In genomic region chr4:98816807-98817183, GRCm38 (mm10) we compare ENCODE assay signal across 8 mouse cellular contexts. TPM values are rescaled to one million over a fixed set of nuclear protein-coding genes. Genes with fewer than 3 reads are reported as not detected.
DNase-seq lines count a peak whose midpoint lies in the region; ATAC-seq and TF ChIP-seq lines count a peak whose summit lies in the region.

No protein-coding gene starts in this region.

- no peak overlapping the region for H3K27ac ChIP-seq in heart, embryonic 16.5 days (ENCODE audit: low read length)
- no peak overlapping the region for H3K27ac ChIP-seq in forebrain, postnatal 0 days (ENCODE audit: low read depth, low read length)
- peak overlapping the region; percentile 81 for H3K27ac ChIP-seq in midbrain, embryonic 10.5 days (replicated peaks)

- DNase-seq in heart, postnatal 36 days, result no peak
- peak; percentile 23 to 33 for DNase-seq in adrenal gland, postnatal 36 days
- DNase-seq in forebrain, postnatal 0 days, result no peak
- no peak for DNase-seq in midbrain, embryonic 10.5 days (ENCODE audit: low spot score)
- no peak for DNase-seq in spleen, postnatal 14 days (ENCODE audit: low spot score in 2 of 2)
- no peak for DNase-seq in kidney, adult 9 months

- peaks cover 20% of the 10 kb centered on the region for H3K27me3 ChIP-seq in heart, embryonic 16.5 days (ENCODE audit: control insufficient read depth, insufficient read depth, low read length)
- H3K27me3 ChIP-seq in forebrain, postnatal 0 days (ENCODE audit: insufficient read depth, low read length), result peaks cover 25% of the 10 kb centered on the region
- peaks cover 69% of the 10 kb centered on the region for H3K27me3 ChIP-seq in midbrain, embryonic 10.5 days (ENCODE audit: low read depth, poor library complexity, severe bottlenecking)

- TF ChIP-seq CTCF in forebrain, postnatal 0 days (IDR thresholded peaks at IDR 0.05; ENCODE audit: low read depth), result no peak

- H3K9me3 ChIP-seq in heart, embryonic 16.5 days (replicated peaks; ENCODE audit: control insufficient read depth, low read length), result no peaks in the 10 kb centered on the region
- H3K9me3 ChIP-seq in forebrain, postnatal 0 days (ENCODE audit: low read length), result no peaks in the 10 kb centered on the region
- H3K9me3 ChIP-seq in midbrain, embryonic 10.5 days (replicated peaks), result no peaks in the 10 kb centered on the region

- intact Hi-C loops in heart, postnatal 36 days (cut with DNase I), result loop anchor here (5.0 kb wide), 1 partner anchor 54 kb away; no protein-coding TSS in a partner anchor

- ATAC-seq in heart, embryonic 16.5 days (replicated peaks; ENCODE audit: extremely low read depth, insufficient read depth, low FRiP score), result no peak
- 0 out of 2 replicates have a peak, but pooled peaks have one; percentile 12 for ATAC-seq in forebrain, postnatal 0 days
- ATAC-seq in megakaryocyte-erythroid progenitor cell, adult 5-6 weeks (replicated peaks; ENCODE audit: low FRiP score, low TSS enrichment, poor library complexity, severe bottlenecking), result no peak

- peaks cover 3% of the 10 kb centered on the region; the same call in 1 of the 2 replicates for H3K4me1 ChIP-seq in heart, embryonic 16.5 days (ENCODE audit: control insufficient read depth, insufficient read depth, low read length)
- H3K4me1 ChIP-seq in forebrain, postnatal 0 days (ENCODE audit: insufficient read depth), result no peaks in the 10 kb centered on the region; the same call in 1 of the 2 replicates
- H3K4me1 ChIP-seq in midbrain, embryonic 10.5 days, result peaks cover 23% of the 10 kb centered on the region

- peak overlapping the region; percentile 71 for H3K4me3 ChIP-seq in heart, embryonic 16.5 days (ENCODE audit: low read length)
- peak overlapping the region; percentile 56 for H3K4me3 ChIP-seq in forebrain, postnatal 0 days (ENCODE audit: low read depth, low read length)
- peak overlapping the region; percentile 83 for H3K4me3 ChIP-seq in midbrain, embryonic 10.5 days

- H3K36me3 ChIP-seq in heart, embryonic 16.5 days (ENCODE audit: control insufficient read depth, insufficient read depth), result no peaks in the 10 kb centered on the region
- no peaks in the 10 kb centered on the region for H3K36me3 ChIP-seq in forebrain, postnatal 0 days (ENCODE audit: insufficient read depth)
- H3K36me3 ChIP-seq in midbrain, embryonic 10.5 days, result no peaks in the 10 kb centered on the region

- WGBS in heart, embryonic 16.5 days, result 3% methylated on average over 14 of the region's 14 CpGs
- 1% methylated on average over 14 of the region's 14 CpGs for WGBS in forebrain, postnatal 0 days
- WGBS in midbrain, embryonic 10.5 days, result 2% methylated on average over 14 of the region's 14 CpGs

- H3K9ac ChIP-seq in heart, embryonic 16.5 days (ENCODE audit: low read length), result peak overlapping the region; percentile 81
- H3K9ac ChIP-seq in forebrain, postnatal 0 days, result peak overlapping the region; percentile 57

- H3K4me2 ChIP-seq in heart, embryonic 16.5 days (ENCODE audit: low read depth, low read length), result peak overlapping the region; percentile 99
- peak overlapping the region; percentile 99 for H3K4me2 ChIP-seq in forebrain, postnatal 0 days (ENCODE audit: low read depth)

RNA-seq across cellular contexts. Expression of gene Kank4, which starts 0.5 kb away (rescaled TPM):
- 0.50 and 0.75 TPM in 2 replicates for polyA plus RNA-seq in heart, embryonic 16.5 days (2015; fragmentation: Nextera tagmentation; extraction: Ambion mirVana)
- total RNA-seq in heart, postnatal 36 days (2021), result under 1 TPM; 0.35 to 0.86 TPM
- total RNA-seq in adrenal gland, postnatal 36 days (2021), result 1 to 10 TPM; 2.4 to 3.3 TPM
- total RNA-seq in forebrain, postnatal 0 days (2014; rRNA removed), result 1.5 and 1.9 TPM in 2 replicates
- polyA plus RNA-seq in forebrain, postnatal 0 days (2015; fragmentation: Nextera tagmentation; extraction: Ambion mirVana), result 0.17 and 0.20 TPM in 2 replicates
- polyA plus RNA-seq in midbrain, embryonic 10.5 days (2016; fragmentation: Nextera tagmentation; extraction: Ambion mirVana), result 0.72 and 0.86 TPM in 2 replicates
- not detected in 2 replicates for total RNA-seq in megakaryocyte-erythroid progenitor cell, adult 5-6 weeks (2014; fragmentation: Nextera tagmentation)
- total RNA-seq in megakaryocyte-erythroid progenitor cell, adult 5-6 weeks (2017), result not detected in 2 replicates

RNA-seq across cellular contexts. Expression of gene I0C0044D17Rik, which starts 6.8 kb away (rescaled TPM):
- polyA plus RNA-seq in heart, embryonic 16.5 days (2015; fragmentation: Nextera tagmentation; extraction: Ambion mirVana), result not detected in 2 replicates
- not detected for total RNA-seq in heart, postnatal 36 days (2021)
- not detected for total RNA-seq in adrenal gland, postnatal 36 days (2021)
- not detected in 2 replicates for total RNA-seq in forebrain, postnatal 0 days (2014; rRNA removed)
- not detected in 2 replicates for polyA plus RNA-seq in forebrain, postnatal 0 days (2015; fragmentation: Nextera tagmentation; extraction: Ambion mirVana)
- polyA plus RNA-seq in midbrain, embryonic 10.5 days (2016; fragmentation: Nextera tagmentation; extraction: Ambion mirVana), result not detected in 2 replicates
- total RNA-seq in megakaryocyte-erythroid progenitor cell, adult 5-6 weeks (2014; fragmentation: Nextera tagmentation), result not detected in 2 replicates
- not detected in 2 replicates for total RNA-seq in megakaryocyte-erythroid progenitor cell, adult 5-6 weeks (2017)

Comparison
In these comparisons a context has a peak if more than half of its experiments do, and no peak if none do; other contexts are left out.
1. DNase-seq: peak in adrenal gland, postnatal 36 days (2 of 2); none in heart, postnatal 36 days (0 of 2), forebrain, postnatal 0 days (single experiment), midbrain, embryonic 10.5 days (single experiment), spleen, postnatal 14 days (0 of 2) and kidney, adult 9 months (single experiment).
2. Peak in every context shown above with its lines, with median percentiles within 50 percentile points of each other: H3K4me3 ChIP-seq.